Mouse (Mus musculus) intestine, embryonic 14.5 days (tissue): ENCODE measurements at regions not wholly inside any gene's neighbourhood (a gene's known extent, or its start where the extent isn't known, plus 50 kb on each side); places are given as distances from the start of the nearest gene placed in this dataset.
A peak's percentile ranks its signal among the peaks of the same experiment; 100 is the strongest.

Source experiments
- ATAC-seq: fragments of 200-750 bp; cut with Nextera tagmentation; replicated peaks from 2 replicates; pipeline ENCODE4 v1.8.0; 2017; ENCODE audit warnings: low read depth, moderate number of reproducible peaks, moderate TSS enrichment, moderate library complexity; ENCODE audit not compliant: low FRiP score, low TSS enrichment
- DNase-seq: peaks from one replicate; pipeline ENCODE4 v3.0.0-alpha.2; 2018; ENCODE audit warnings: low spot score
- H3K27ac ChIP-seq: fragments of 300-500 bp; sonication (generic); 2 replicates; pipeline ENCODE4 v1.5.1; 2014; ENCODE audit warnings: low read depth, mild to moderate bottlenecking, control low read depth
- H3K27me3 ChIP-seq: fragments of 300-500 bp; sonication (generic); replicated peaks from 2 replicates; pipeline ENCODE4 v1.6.1; 2014; ENCODE audit warnings: low read length, control low read depth; ENCODE audit not compliant: control insufficient read depth, insufficient read depth
- H3K36me3 ChIP-seq: fragments of 300-500 bp; sonication (generic); 2 replicates; pipeline ENCODE4 v1.6.1; 2014; ENCODE audit warnings: low read length, control low read depth; ENCODE audit not compliant: control insufficient read depth, insufficient read depth
- H3K4me1 ChIP-seq: fragments of 300-500 bp; sonication (generic); replicated peaks from 2 replicates; pipeline ENCODE4 v1.6.1; 2014; ENCODE audit warnings: low read length, control low read depth, mixed read lengths; ENCODE audit not compliant: control insufficient read depth, insufficient read depth
- H3K4me2 ChIP-seq: fragments of 300-500 bp; sonication (generic); 2 replicates; pipeline ENCODE4 v1.6.1; 2014; ENCODE audit warnings: low read length
- H3K4me3 ChIP-seq: fragments of 300-500 bp; sonication (generic); 2 replicates; pipeline ENCODE4 v1.5.1; 2014; ENCODE audit warnings: low read depth, low read length, control low read depth, mixed read lengths
- H3K9ac ChIP-seq: fragments of 300-500 bp; sonication (generic); 2 replicates; pipeline ENCODE4 v1.6.1; 2014; ENCODE audit warnings: mild to moderate bottlenecking, low read length
- H3K9me3 ChIP-seq: fragments of 300-500 bp; sonication (generic); 2 replicates; pipeline ENCODE4 v1.6.1; 2016; ENCODE audit warnings: low read length, control low read depth; ENCODE audit not compliant: control insufficient read depth
- WGBS: fragments of 180-500 bp; shearing (Covaris S2); extraction: QIAGEN DNeasy Blood & Tissue Kit; methylation state at CpG from one replicate; pipeline ENCODE4 v1.1.7; 2014; 5-methylcytosine and 5-hydroxymethylcytosine counted together

GRCm38 (mm10) chr4:8382125-8382417 lies 143.2 kb upstream of the Car8 start:
- Histone ChIP-seq H3K4me1 (no peaks in the 10 kb centered on the region), H3K9ac (no peak overlapping the region), H3K36me3 (no peaks in the 10 kb centered on the region), H3K4me2 (no peak overlapping the region), H3K4me3 (no peak overlapping the region), H3K27ac (no peak overlapping the region), H3K27me3 (no peaks in the 10 kb centered on the region), H3K9me3 (no peaks in the 10 kb centered on the region)
- 76% methylated on average over 3 of the region's 3 CpGs for WGBS
- no peak for ATAC-seq
- no peak for DNase-seq

GRCm38 (mm10) chr4:8381408-8382124 lies 142.7 kb upstream of the Car8 start:
- Histone ChIP-seq H3K27ac (no peak overlapping the region), H3K4me1 (no peaks in the 10 kb centered on the region), H3K9me3 (no peaks in the 10 kb centered on the region), H3K9ac (no peak overlapping the region), H3K36me3 (no peaks in the 10 kb centered on the region), H3K27me3 (no peaks in the 10 kb centered on the region), H3K4me3 (no peak overlapping the region), H3K4me2 (no peak overlapping the region)
- 38% methylated on average over 13 of the region's 13 CpGs for WGBS
- DNase-seq (no peak), ATAC-seq (no peak)

DNA sequence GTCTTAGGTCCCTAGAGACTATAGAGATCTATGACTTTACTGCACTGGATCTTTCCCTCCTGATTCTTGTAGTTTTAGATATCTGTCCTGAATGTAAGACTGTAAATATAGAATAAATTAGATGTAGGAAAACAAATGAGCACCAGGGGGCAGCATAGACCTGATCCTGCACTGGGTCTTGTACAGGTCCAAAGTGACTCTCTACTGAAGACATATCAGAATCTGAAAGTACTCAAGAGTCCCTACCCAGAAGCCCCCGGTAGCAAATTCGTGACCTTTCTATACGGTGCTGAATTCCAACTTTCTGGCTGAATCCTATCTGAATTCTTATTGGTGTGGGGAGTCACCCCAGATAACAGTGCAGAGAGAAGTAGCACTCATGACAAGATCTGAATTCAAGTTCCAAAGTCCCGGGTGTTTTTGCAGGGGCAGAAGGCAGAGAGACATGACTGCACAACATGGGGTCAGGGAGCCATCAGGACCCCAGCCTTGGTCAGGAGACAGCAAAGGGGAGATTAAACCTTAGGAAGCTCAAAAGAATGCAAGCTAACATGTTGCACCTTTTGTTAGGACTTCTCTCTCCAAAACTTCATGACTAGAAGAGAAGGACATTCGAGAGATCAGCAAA lies 142.0 kb upstream of the Car8 start:
- WGBS: 53% methylated on average over 5 of the region's 5 CpGs

DNA sequence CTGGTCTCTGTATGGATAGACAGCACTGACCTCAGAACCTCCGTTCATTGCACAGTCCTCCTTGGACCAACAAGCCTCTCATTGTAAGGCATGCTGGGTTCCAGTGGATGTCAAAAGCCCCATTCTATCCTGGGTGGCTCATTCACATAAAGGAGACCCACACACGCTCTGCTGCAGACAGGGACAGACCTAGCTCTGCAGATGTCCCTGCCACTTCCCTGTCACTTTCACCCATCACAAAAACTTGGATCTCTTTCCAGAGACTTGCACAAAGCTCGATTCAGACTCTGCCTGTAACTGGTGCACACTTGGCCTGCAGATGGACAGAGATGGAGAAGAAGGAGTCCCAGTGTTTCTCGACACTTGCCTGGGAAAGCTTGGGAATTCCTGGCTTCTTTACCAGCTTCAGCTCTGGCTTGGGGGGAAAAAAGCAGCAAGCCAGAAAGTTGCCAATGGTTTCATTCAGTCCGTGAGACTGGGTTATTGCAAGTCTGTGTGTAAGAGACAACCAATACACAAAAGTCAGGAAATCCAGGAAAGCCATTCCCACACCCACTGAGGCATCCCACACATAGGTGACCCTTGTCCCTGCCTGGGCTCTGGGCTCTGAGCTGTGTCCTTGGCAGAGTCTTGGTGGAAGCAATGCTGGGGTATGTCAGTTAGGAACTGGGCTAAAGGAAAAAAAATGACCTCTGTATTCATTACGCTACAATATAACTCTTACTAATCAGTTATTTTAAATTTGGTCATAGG lies 136.1 kb upstream of the Car8 start:
- Histone ChIP-seq H3K27me3 (no peaks in the 10 kb centered on the region), H3K4me3 (no peak overlapping the region), H3K4me2 (no peak overlapping the region), H3K9me3 (no peaks in the 10 kb centered on the region), H3K9ac (no peak overlapping the region), H3K4me1 (no peaks in the 10 kb centered on the region; the same call in 1 of the 2 replicates), H3K36me3 (no peaks in the 10 kb centered on the region), H3K27ac (no peak overlapping the region)
- DNase-seq (no peak), ATAC-seq (peak; percentile 51; the same call in 1 of the 2 replicates)
- WGBS: 78% methylated on average over 6 of the region's 6 CpGs

More for the DNA sequence above, 142.0 kb upstream of the Car8 start:
- H3K4me2 ChIP-seq: no peak overlapping the region
- peak; percentile 76 for DNase-seq
- H3K27me3 ChIP-seq: no peaks in the 10 kb centered on the region
- no peak overlapping the region for H3K9ac ChIP-seq
- H3K9me3 ChIP-seq: no peaks in the 10 kb centered on the region
- H3K36me3 ChIP-seq: no peaks in the 10 kb centered on the region
- H3K4me3 ChIP-seq: no peak overlapping the region
- peak; percentile 49; the same call in 1 of the 2 replicates for ATAC-seq
- H3K27ac ChIP-seq: no peak overlapping the region
- no peaks in the 10 kb centered on the region; the same call in 1 of the 2 replicates for H3K4me1 ChIP-seq

GRCm38 (mm10) chr4:8374061-8374460 lies 135.2 kb upstream of the Car8 start:
- Histone ChIP-seq H3K9ac (no peak overlapping the region), H3K4me2 (no peak overlapping the region), H3K27me3 (no peaks in the 10 kb centered on the region), H3K9me3 (no peaks in the 10 kb centered on the region), H3K4me3 (no peak overlapping the region), H3K36me3 (no peaks in the 10 kb centered on the region), H3K4me1 (no peaks in the 10 kb centered on the region; the same call in 1 of the 2 replicates), H3K27ac (no peak overlapping the region)
- DNase-seq (no peak), ATAC-seq (no peak)
- WGBS: 84% methylated on average over 3 of the region's 3 CpGs

DNA sequence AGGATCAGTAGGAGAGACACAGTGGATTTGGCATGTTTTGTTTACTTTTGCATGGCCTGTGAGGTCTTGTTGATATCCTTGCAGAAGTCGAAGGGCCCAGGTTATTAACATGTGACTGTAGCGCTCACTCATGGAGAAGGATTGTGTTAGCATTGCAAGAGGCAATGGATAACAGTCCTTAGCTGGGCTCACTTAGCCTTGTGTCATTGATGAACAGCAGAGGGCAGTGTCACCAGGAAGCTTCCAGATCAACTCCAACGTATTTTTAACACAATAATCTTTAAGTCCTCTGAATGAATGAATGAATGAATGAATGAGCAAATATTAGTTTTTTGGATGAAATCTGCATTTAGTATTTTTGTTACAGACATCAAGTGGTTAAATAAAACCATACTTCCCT lies 133.2 kb upstream of the Car8 start:
- no peak for ATAC-seq
- no peak overlapping the region for H3K27ac ChIP-seq
- H3K9me3 ChIP-seq: no peaks in the 10 kb centered on the region
- H3K4me3 ChIP-seq: no peak overlapping the region
- no peak overlapping the region for H3K9ac ChIP-seq
- no peak for DNase-seq
- H3K36me3 ChIP-seq: no peaks in the 10 kb centered on the region
- H3K4me2 ChIP-seq: no peak overlapping the region
- H3K27me3 ChIP-seq: no peaks in the 10 kb centered on the region
- no peaks in the 10 kb centered on the region; the same call in 1 of the 2 replicates for H3K4me1 ChIP-seq
- 59% methylated on average over 3 of the region's 3 CpGs for WGBS

GRCm38 (mm10) chr4:8370786-8371185 lies 131.9 kb upstream of the Car8 start:
- no peaks in the 10 kb centered on the region for H3K27me3 ChIP-seq
- no peaks in the 10 kb centered on the region for H3K36me3 ChIP-seq
- H3K4me3 ChIP-seq: no peak overlapping the region
- DNase-seq (no peak), ATAC-seq (no peak)
- H3K4me1 ChIP-seq: no peaks in the 10 kb centered on the region
- H3K9ac ChIP-seq: no peak overlapping the region
- WGBS: 58% methylated on average over 9 of the region's 9 CpGs
- no peak overlapping the region for H3K27ac ChIP-seq
- no peaks in the 10 kb centered on the region for H3K9me3 ChIP-seq
- no peak overlapping the region for H3K4me2 ChIP-seq

DNA sequence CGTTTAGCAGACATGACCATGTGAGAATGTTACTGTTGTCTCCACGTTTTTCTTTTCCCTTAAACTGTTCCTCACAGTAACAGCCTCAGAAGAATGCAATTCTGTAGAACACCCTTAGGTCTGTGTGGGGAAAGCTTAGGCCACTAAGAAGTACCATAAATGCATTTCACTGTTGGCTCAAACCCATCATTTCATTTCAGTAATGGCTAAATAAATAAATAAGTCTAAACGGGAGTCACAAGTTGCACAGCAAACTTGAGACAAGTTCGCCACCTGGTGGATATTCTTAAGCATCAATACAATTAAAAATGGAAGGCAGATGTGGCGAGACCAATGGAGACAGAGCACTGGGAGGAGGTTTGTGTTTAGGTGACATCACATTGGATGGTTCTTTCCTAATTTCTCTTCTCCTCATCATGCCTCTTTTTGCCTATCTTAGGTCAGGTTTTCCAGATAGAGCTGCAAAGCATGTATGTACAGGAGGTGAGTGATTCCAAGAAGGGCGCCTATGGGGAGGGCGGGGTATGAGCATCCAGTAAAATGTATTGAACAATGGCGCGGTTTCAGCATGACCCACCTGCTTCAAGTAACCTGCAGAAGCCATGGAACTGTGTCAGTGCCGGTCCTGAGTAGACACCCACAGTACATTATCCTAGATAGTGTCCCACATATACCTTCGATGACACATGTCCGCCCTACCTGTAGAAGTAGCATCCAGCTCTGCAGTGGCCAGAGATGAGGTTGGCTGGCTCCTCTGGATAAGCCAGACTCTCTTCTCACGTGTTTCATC lies 128.8 kb upstream of the Car8 start:
- 62% methylated on average over 13 of the region's 13 CpGs for WGBS
- Histone ChIP-seq H3K27ac (no peak overlapping the region), H3K4me2 (no peak overlapping the region), H3K36me3 (no peaks in the 10 kb centered on the region), H3K27me3 (no peaks in the 10 kb centered on the region), H3K9ac (no peak overlapping the region), H3K4me3 (no peak overlapping the region), H3K4me1 (no peaks in the 10 kb centered on the region), H3K9me3 (no peaks in the 10 kb centered on the region)
- peak; percentile 49 for ATAC-seq
- peak; percentile 58 for DNase-seq
